Mouse (Mus musculus) neural tube, embryonic 15.5 days (tissue): ENCODE measurements around the gene Stx1b. TPM values are rescaled to one million over a fixed set of nuclear protein-coding genes. Genes with fewer than 3 reads are reported as not detected.
"Not testable (repeated sequence)": the region's sequence is repeated elsewhere in the genome, so short reads cannot be mapped to it uniquely, and the experiment has no call there.

Experiments
- ATAC-seq: fragments of 200-750 bp; cut with Nextera tagmentation; 2 replicates; pipeline ENCODE4 v1.8.0; 2017; ENCODE audit warnings: mild to moderate bottlenecking, moderate TSS enrichment, moderate library complexity; ENCODE audit not compliant: low FRiP score
- H3K27ac ChIP-seq: fragments of 300-500 bp; sonication (generic); replicated peaks from 2 replicates; pipeline ENCODE4 v1.5.1; 2015; ENCODE audit warnings: mild to moderate bottlenecking, inconsistent platforms
- H3K27me3 ChIP-seq: fragments of 300-500 bp; sonication (generic); replicated peaks from 2 replicates; pipeline ENCODE4 v1.6.1; 2015; ENCODE audit warnings: inconsistent platforms
- H3K36me3 ChIP-seq: fragments of 300-500 bp; sonication (generic); 2 replicates; pipeline ENCODE4 v1.6.1; 2015; ENCODE audit warnings: inconsistent platforms
- H3K4me1 ChIP-seq: fragments of 300-500 bp; sonication (generic); 2 replicates; pipeline ENCODE4 v1.6.1; 2015; ENCODE audit warnings: inconsistent platforms
- H3K4me2 ChIP-seq: fragments of 300-500 bp; sonication (generic); 2 replicates; pipeline ENCODE4 v1.6.1; 2015; ENCODE audit warnings: inconsistent platforms, mild to moderate bottlenecking, moderate library complexity
- H3K4me3 ChIP-seq: fragments of 300-500 bp; sonication (generic); replicated peaks from 2 replicates; pipeline ENCODE4 v1.5.1; 2015; ENCODE audit warnings: mild to moderate bottlenecking, inconsistent platforms
- H3K9ac ChIP-seq: fragments of 300-500 bp; sonication (generic); replicated peaks from 2 replicates; pipeline ENCODE4 v1.6.1; 2015; ENCODE audit warnings: mild to moderate bottlenecking, inconsistent platforms
- H3K9me3 ChIP-seq: fragments of 300-500 bp; sonication (generic); replicated peaks from 2 replicates; pipeline ENCODE4 v1.6.1; 2016; ENCODE audit warnings: inconsistent platforms
- WGBS: fragments of 180-500 bp; shearing (Covaris S2); methylation state at CpG from one replicate; pipeline ENCODE4 v1.1.7; 2015; ENCODE audit warnings: mixed read lengths; 5-methylcytosine and 5-hydroxymethylcytosine counted together
- polyA plus RNA-seq: library from polyadenylated mRNA; unstranded; fragments of >200 nt; fragmentation: Nextera tagmentation; extraction: Ambion mirVana; gene quantifications from 2 replicates; pipeline ENCODE4 v1.2.1, GENCODE M21; 2015

Gene Stx1b
- polyA plus RNA-seq, 1 experiment from 2014 or later, result 70.8 TPM

GRCm38 (mm10) chr7:127840886-127841285 is 16.5 kb upstream of the Stx1b start:
- ATAC-seq, result peak; percentile 37; the same call in 1 of the 2 replicates
- Histone ChIP-seq H3K4me3 (peak overlapping the region; percentile 64), H3K36me3 (peaks cover 7% of the 10 kb centered on the region; the same call in 1 of the 2 replicates), H3K9me3 (no peaks in the 10 kb centered on the region), H3K4me2 (peak overlapping the region; percentile 82), H3K27ac (peak overlapping the region; percentile 95), H3K27me3 (no peaks in the 10 kb centered on the region), H3K4me1 (peaks cover 19% of the 10 kb centered on the region), H3K9ac (peak overlapping the region; percentile 65)
- WGBS, result 3% methylated on average over 15 of the region's 15 CpGs

- not testable (repeated sequence) for H3K4me2 ChIP-seq, H3K36me3 ChIP-seq, H3K4me3 ChIP-seq, H3K9ac ChIP-seq, H3K27me3 ChIP-seq, H3K27ac ChIP-seq, H3K9me3 ChIP-seq, ATAC-seq
- H3K4me1 ChIP-seq, result peaks cover 19% of the 10 kb centered on the region
- WGBS, result 76% methylated on average over 2 of the region's 2 CpGs
Observed at GRCm38 (mm10) chr7:127840031-127840430, 15.7 kb upstream of the Stx1b start.

GRCm38 (mm10) chr7:127837878-127838277 is 13.5 kb upstream of the Stx1b start:
- 81% methylated on average over 4 of the region's 4 CpGs for WGBS

GRCm38 (mm10) chr7:127837473-127837872 is 13.1 kb upstream of the Stx1b start:
- H3K4me3 ChIP-seq, result no peak overlapping the region
- no peak for ATAC-seq
- H3K27ac ChIP-seq, result no peak overlapping the region
- WGBS, result 95% methylated on average over 5 of the region's 5 CpGs
- no peaks in the 10 kb centered on the region for H3K36me3 ChIP-seq
- H3K4me1 ChIP-seq, result peaks cover 13% of the 10 kb centered on the region
- H3K9ac ChIP-seq, result no peak overlapping the region
- no peaks in the 10 kb centered on the region for H3K9me3 ChIP-seq
- H3K4me2 ChIP-seq, result no peak overlapping the region
- H3K27me3 ChIP-seq, result no peaks in the 10 kb centered on the region

More at GRCm38 (mm10) chr7:127837878-127838277, 13.5 kb upstream of the Stx1b start:
- H3K4me3 ChIP-seq, H3K4me2 ChIP-seq, ATAC-seq, H3K36me3 ChIP-seq, H3K27ac ChIP-seq, H3K27me3 ChIP-seq, H3K9me3 ChIP-seq, H3K9ac ChIP-seq: not testable (repeated sequence)
- peaks cover 17% of the 10 kb centered on the region for H3K4me1 ChIP-seq

GRCm38 (mm10) chr7:127835550-127835949 is 11.2 kb upstream of the Stx1b start:
- H3K27ac ChIP-seq, result no peak overlapping the region
- no peak overlapping the region for H3K9ac ChIP-seq
- H3K36me3 ChIP-seq, result no peaks in the 10 kb centered on the region
- H3K4me3 ChIP-seq, result no peak overlapping the region
- H3K9me3 ChIP-seq, result no peaks in the 10 kb centered on the region
- no peak overlapping the region for H3K4me2 ChIP-seq
- no peak for ATAC-seq
- H3K27me3 ChIP-seq, result no peaks in the 10 kb centered on the region
- 87% methylated on average over 2 of the region's 2 CpGs for WGBS
- H3K4me1 ChIP-seq, result peaks cover 6% of the 10 kb centered on the region

GRCm38 (mm10) chr7:127823236-127824171 is 845 bp downstream of the Stx1b start:
- no peaks in the 10 kb centered on the region for H3K27me3 ChIP-seq
- WGBS, result 52% methylated on average over 11 of the region's 11 CpGs
- peaks cover 40% of the 10 kb centered on the region for H3K4me1 ChIP-seq
- H3K9me3 ChIP-seq, result no peaks in the 10 kb centered on the region
- H3K27ac ChIP-seq, result peak overlapping the region; percentile 95
- peak overlapping the region; percentile 96 for H3K9ac ChIP-seq
- peak overlapping the region; percentile 73 for H3K4me3 ChIP-seq
- H3K4me2 ChIP-seq, result peak overlapping the region; percentile 77
- ATAC-seq, result peak; percentile 64
- H3K36me3 ChIP-seq, result 0 out of 2 replicates have a peak, but pooled peaks cover 2% of the 10 kb centered on the region

- H3K27ac ChIP-seq, result no peak overlapping the region
- peaks cover 44% of the 10 kb centered on the region for H3K4me1 ChIP-seq
- H3K4me3 ChIP-seq, result no peak overlapping the region
- no peak for ATAC-seq
- H3K4me2 ChIP-seq, result peak overlapping the region; percentile 77
- WGBS, result 91% methylated on average over 3 of the region's 3 CpGs
- no peaks in the 10 kb centered on the region for H3K27me3 ChIP-seq
- H3K36me3 ChIP-seq, result peaks cover 10% of the 10 kb centered on the region
- H3K9ac ChIP-seq, result no peak overlapping the region
- H3K9me3 ChIP-seq, result no peaks in the 10 kb centered on the region
Observed at GRCm38 (mm10) chr7:127822494-127822893, 1.9 kb downstream of the Stx1b start.

- H3K9ac ChIP-seq, result no peak overlapping the region
- H3K27ac ChIP-seq, result no peak overlapping the region
- WGBS, result 76% methylated on average over 13 of the region's 13 CpGs
- no peak overlapping the region for H3K4me2 ChIP-seq
- no peaks in the 10 kb centered on the region for H3K9me3 ChIP-seq
- H3K4me1 ChIP-seq, result peaks cover 44% of the 10 kb centered on the region
- H3K4me3 ChIP-seq, result no peak overlapping the region
- ATAC-seq, result no peak
- peaks cover 11% of the 10 kb centered on the region for H3K36me3 ChIP-seq
- H3K27me3 ChIP-seq, result no peaks in the 10 kb centered on the region
Observed at GRCm38 (mm10) chr7:127820836-127821509, 3.4 kb downstream of the Stx1b start.

- no peak overlapping the region for H3K4me2 ChIP-seq
- no peaks in the 10 kb centered on the region for H3K9me3 ChIP-seq
- WGBS, result 93% methylated on average over 5 of the region's 5 CpGs
- no peak overlapping the region for H3K9ac ChIP-seq
- no peak overlapping the region for H3K4me3 ChIP-seq
- peaks cover 39% of the 10 kb centered on the region for H3K36me3 ChIP-seq
- H3K27ac ChIP-seq, result no peak overlapping the region
- H3K4me1 ChIP-seq, result peaks cover 27% of the 10 kb centered on the region
- no peaks in the 10 kb centered on the region for H3K27me3 ChIP-seq
- ATAC-seq, result no peak
Observed at GRCm38 (mm10) chr7:127817776-127818175, 6.6 kb downstream of the Stx1b start.

GRCm38 (mm10) chr7:127817053-127817452 is 7.3 kb downstream of the Stx1b start:
- Histone ChIP-seq H3K27me3 (no peaks in the 10 kb centered on the region), H3K4me1 (peaks cover 19% of the 10 kb centered on the region), H3K9me3 (no peaks in the 10 kb centered on the region), H3K27ac (no peak overlapping the region), H3K4me2 (no peak overlapping the region), H3K4me3 (no peak overlapping the region), H3K9ac (no peak overlapping the region), H3K36me3 (peaks cover 45% of the 10 kb centered on the region)
- ATAC-seq, result no peak
- 76% methylated on average over 7 of the region's 7 CpGs for WGBS

- Histone ChIP-seq H3K27me3 (no peaks in the 10 kb centered on the region), H3K9ac (no peak overlapping the region), H3K9me3 (no peaks in the 10 kb centered on the region), H3K36me3 (peaks cover 53% of the 10 kb centered on the region), H3K4me1 (peaks cover 13% of the 10 kb centered on the region; the same call in 1 of the 2 replicates), H3K27ac (no peak overlapping the region), H3K4me2 (no peak overlapping the region), H3K4me3 (no peak overlapping the region)
- no peak for ATAC-seq
- 64% methylated on average over 15 of the region's 15 CpGs for WGBS
Observed at GRCm38 (mm10) chr7:127815954-127816821, 8.2 kb downstream of the Stx1b start.
